Mouse (Mus musculus) forebrain, embryonic 11.5 days (tissue): ENCODE results near the gene Tmem239. TPM values are rescaled to one million over a fixed set of nuclear protein-coding genes. Genes with fewer than 3 reads are reported as not detected.
A peak's percentile ranks its signal among the peaks of the same experiment; 100 is the strongest.

ENCODE experiments used
- ATAC-seq: fragments of 200-750 bp; cut with Nextera tagmentation; replicated peaks from 2 replicates; pipeline ENCODE4 v1.8.0; 2017; ENCODE audit warnings: moderate TSS enrichment; ENCODE audit not compliant: low FRiP score
- DNase-seq: peaks from one replicate; pipeline ENCODE4 v3.0.0-alpha.2; 2017; ENCODE audit warnings: low spot score
- H3K27ac ChIP-seq: fragments of 300-500 bp; sonication (generic); 2 replicates; pipeline ENCODE4 v1.5.1; 2014; ENCODE audit warnings: low read depth, low read length
- H3K27me3 ChIP-seq: fragments of 300-500 bp; sonication (generic); 2 replicates; pipeline ENCODE4 v1.6.1; 2014; ENCODE audit warnings: mild to moderate bottlenecking, low read length, mixed read lengths; ENCODE audit not compliant: control insufficient read depth, insufficient read depth
- H3K36me3 ChIP-seq: fragments of 300-500 bp; sonication (generic); 2 replicates; pipeline ENCODE4 v1.6.1; 2014; ENCODE audit warnings: mild to moderate bottlenecking, low read length, moderate library complexity, mixed read lengths; ENCODE audit not compliant: control insufficient read depth, insufficient read depth
- H3K4me1 ChIP-seq: fragments of 300-500 bp; sonication (generic); replicated peaks from 2 replicates; pipeline ENCODE4 v1.6.1; 2014; ENCODE audit warnings: low read length, mixed read lengths; ENCODE audit not compliant: control insufficient read depth, insufficient read depth
- H3K4me2 ChIP-seq: fragments of 300-500 bp; sonication (generic); 2 replicates; pipeline ENCODE4 v1.6.1; 2014; ENCODE audit warnings: low read depth, mild to moderate bottlenecking, low read length, moderate library complexity, mixed read lengths; ENCODE audit not compliant: severe bottlenecking
- H3K4me3 ChIP-seq: fragments of 300-500 bp; sonication (generic); 2 replicates; pipeline ENCODE4 v1.5.1; 2014; ENCODE audit warnings: low read depth, low read length
- H3K9ac ChIP-seq: fragments of 300-500 bp; sonication (generic); 2 replicates; pipeline ENCODE4 v1.6.1; 2014; ENCODE audit warnings: low read length
- H3K9me3 ChIP-seq: fragments of 300-500 bp; sonication (generic); 2 replicates; pipeline ENCODE4 v1.6.1; 2016; ENCODE audit warnings: low read length, mixed read lengths; ENCODE audit not compliant: control insufficient read depth
- WGBS: fragments of 180-500 bp; shearing (Covaris S2); extraction: QIAGEN DNeasy Blood & Tissue Kit; methylation state at CpG from one replicate; pipeline ENCODE4 v1.1.7; 2014; 5-methylcytosine and 5-hydroxymethylcytosine counted together
- polyA plus RNA-seq: library from polyadenylated mRNA; unstranded; fragments of >200 nt; fragmentation: Nextera tagmentation; extraction: Ambion mirVana; gene quantifications from 2 replicates; pipeline ENCODE4 v1.2.1, GENCODE M21; 2014

The Tmem239 gene
- polyA plus RNA-seq, 1 experiment from 2014 or later = not detected

DNA sequence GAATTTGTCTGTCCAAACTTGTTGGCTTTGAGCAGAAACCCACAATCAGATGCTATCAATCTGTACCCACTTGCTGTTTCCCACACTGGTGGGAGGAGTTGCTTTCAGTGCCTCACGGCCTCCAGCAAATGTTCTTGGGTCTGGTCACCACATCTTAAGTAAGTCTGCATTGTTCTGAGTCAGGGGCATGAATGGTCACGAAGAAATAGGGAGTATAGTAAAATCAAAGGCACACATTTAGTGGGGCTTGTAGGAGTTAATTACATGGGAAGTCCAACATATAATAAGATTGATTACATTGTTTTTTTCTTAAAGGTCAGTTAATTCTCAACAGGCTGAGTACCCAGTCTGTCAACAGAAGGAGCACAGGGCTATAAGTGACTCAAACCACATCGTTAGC is 23.1 kb upstream of the Tmem239 start:
- H3K4me2 ChIP-seq = no peak overlapping the region
- no peaks in the 10 kb centered on the region for H3K27me3 ChIP-seq
- no peak for ATAC-seq
- H3K36me3 ChIP-seq = no peaks in the 10 kb centered on the region
- no peaks in the 10 kb centered on the region for H3K4me1 ChIP-seq
- H3K27ac ChIP-seq = no peak overlapping the region
- DNase-seq = no peak
- H3K4me3 ChIP-seq = no peak overlapping the region
- no peaks in the 10 kb centered on the region for H3K9me3 ChIP-seq
- 38% methylated on average over 3 of the region's 3 CpGs for WGBS
- no peak overlapping the region for H3K9ac ChIP-seq

DNA sequence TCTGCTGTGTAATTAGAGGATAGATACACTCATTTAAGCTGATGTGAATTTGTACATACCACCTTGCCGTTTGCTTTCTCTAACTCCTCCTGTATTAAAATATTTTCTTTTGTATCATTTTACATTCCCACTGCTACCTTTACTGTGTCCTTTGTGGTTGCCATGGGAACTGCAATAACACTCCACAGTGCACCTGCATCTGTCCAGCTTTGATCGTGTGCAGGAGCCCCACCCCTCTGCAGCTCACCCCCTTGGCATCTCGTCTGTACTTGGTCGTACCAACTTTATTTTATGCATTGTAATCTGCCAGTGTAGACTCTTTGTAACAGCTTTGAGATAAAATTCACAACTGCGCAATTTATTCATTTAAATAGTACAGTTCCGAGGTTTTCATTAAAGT is 22.4 kb upstream of the Tmem239 start:
- H3K27ac ChIP-seq = no peak overlapping the region
- no peaks in the 10 kb centered on the region for H3K9me3 ChIP-seq
- H3K4me1 ChIP-seq = no peaks in the 10 kb centered on the region
- no peak overlapping the region for H3K9ac ChIP-seq
- H3K4me2 ChIP-seq = no peak overlapping the region
- no peak overlapping the region for H3K4me3 ChIP-seq
- DNase-seq (no peak), ATAC-seq (no peak)
- H3K27me3 ChIP-seq = no peaks in the 10 kb centered on the region
- WGBS = 79% methylated on average over 6 of the region's 6 CpGs
- H3K36me3 ChIP-seq = no peaks in the 10 kb centered on the region

DNA sequence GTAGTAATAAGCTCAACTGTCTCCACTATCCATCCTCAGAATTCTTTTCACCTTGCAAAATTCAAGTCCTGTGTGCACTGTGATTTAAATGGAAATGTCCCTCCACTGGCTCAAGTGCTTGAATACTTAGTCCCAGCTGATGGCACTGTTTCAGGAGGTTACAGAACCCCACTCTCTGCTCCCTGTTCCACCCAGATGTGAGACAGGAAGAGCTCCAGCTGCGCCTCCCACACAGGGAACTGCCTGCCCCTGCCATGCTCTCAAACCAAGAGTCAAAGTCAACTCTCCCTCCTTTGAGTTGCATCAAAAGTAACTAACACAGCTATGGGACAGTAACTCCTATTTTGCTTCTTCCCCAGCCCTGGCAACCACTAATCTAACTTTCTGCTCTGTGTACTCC is 20.1 kb upstream of the Tmem239 start:
- no peaks in the 10 kb centered on the region for H3K9me3 ChIP-seq
- H3K27me3 ChIP-seq = no peaks in the 10 kb centered on the region
- no peak overlapping the region for H3K4me3 ChIP-seq
- no peaks in the 10 kb centered on the region for H3K4me1 ChIP-seq
- no peaks in the 10 kb centered on the region for H3K36me3 ChIP-seq
- DNase-seq (no peak), ATAC-seq (no peak)
- H3K4me2 ChIP-seq = no peak overlapping the region
- H3K27ac ChIP-seq = no peak overlapping the region
- H3K9ac ChIP-seq = no peak overlapping the region
- 87% methylated on average over 1 of the region's 1 CpGs for WGBS

DNA sequence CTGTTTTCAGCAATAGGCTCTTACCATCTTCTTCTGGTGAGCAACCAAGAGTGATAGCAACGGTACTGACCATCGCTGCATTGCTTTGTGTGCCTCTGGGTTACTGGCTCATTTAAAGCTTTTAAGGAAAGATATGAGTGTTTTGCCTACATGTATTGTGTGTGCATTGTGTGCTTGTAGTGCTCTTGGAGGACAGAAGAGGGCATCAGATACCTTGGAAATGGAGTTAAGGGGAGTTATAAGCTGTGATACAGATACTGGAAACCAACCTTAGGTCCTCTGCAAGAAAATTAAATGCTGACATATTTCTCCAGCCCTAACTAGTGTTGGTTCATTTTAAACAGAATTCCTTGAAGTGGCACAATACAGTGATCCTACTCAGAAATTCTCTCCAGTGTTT is 17.5 kb upstream of the Tmem239 start:
- no peaks in the 10 kb centered on the region; the same call in 1 of the 2 replicates for H3K36me3 ChIP-seq
- H3K4me2 ChIP-seq = no peak overlapping the region
- no peak overlapping the region for H3K9ac ChIP-seq
- ATAC-seq (no peak), DNase-seq (no peak)
- H3K4me1 ChIP-seq = no peaks in the 10 kb centered on the region
- no peaks in the 10 kb centered on the region for H3K27me3 ChIP-seq
- no peaks in the 10 kb centered on the region for H3K9me3 ChIP-seq
- H3K27ac ChIP-seq = no peak overlapping the region
- 79% methylated on average over 2 of the region's 2 CpGs for WGBS
- no peak overlapping the region for H3K4me3 ChIP-seq

DNA sequence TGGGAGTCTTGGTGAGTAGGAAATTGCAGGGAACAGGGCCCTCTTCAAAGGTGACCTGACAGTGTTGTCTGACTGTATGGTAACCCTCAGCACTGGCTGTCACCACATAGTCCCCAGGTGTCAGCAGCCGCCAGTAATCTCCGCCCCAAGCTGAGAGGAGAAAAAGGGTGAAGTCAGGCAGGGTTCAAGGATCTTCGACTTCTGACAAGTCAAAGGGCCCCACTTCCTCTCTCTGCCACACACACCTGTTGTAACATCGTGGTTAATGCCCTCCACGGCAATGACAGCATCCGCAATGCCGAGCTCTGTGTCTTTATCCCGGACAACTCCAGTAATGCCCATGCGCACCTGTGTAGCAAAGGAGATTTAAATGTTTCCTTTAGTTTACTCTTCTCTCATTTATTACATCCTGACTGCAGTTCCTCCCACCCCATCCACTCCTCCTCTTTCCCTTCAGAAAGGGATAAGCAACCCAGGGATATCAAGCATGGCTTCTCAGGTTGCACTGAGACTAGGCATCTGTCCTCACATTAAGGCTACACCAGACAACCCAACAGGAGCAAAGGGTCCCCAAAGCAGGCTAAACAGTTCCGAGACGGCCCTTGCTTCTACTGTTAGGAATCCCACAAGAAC is 15.2 kb upstream of the Tmem239 start:
- no peak overlapping the region for H3K27ac ChIP-seq
- H3K9ac ChIP-seq = no peak overlapping the region
- H3K4me3 ChIP-seq = no peak overlapping the region
- WGBS = 87% methylated on average over 11 of the region's 11 CpGs
- ATAC-seq (no peak), DNase-seq (no peak)
- no peak overlapping the region for H3K4me2 ChIP-seq
- H3K4me1 ChIP-seq = no peaks in the 10 kb centered on the region
- no peaks in the 10 kb centered on the region for H3K9me3 ChIP-seq
- no peaks in the 10 kb centered on the region for H3K27me3 ChIP-seq
- no peaks in the 10 kb centered on the region; the same call in 1 of the 2 replicates for H3K36me3 ChIP-seq

DNA sequence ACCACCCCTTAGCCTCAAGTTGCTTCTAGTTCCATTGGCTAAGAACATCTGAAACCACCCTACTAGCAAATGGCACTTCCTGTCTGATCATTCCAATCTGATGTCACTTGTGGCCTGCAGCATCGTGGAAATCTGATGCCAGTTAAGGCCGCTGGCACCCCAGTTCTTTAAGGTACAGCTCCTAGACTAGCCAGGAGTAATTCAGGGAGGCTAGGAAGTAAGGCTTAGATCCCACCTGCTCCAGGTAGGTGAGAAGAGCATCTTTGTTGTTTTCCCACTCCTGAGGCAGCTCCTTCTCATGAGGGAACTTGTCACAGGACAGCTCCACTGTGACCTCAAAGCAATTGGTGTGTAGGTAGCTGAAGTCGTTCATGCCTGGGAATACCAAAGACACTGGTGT is 13.4 kb upstream of the Tmem239 start:
- Histone ChIP-seq H3K27ac (no peak overlapping the region), H3K27me3 (no peaks in the 10 kb centered on the region), H3K36me3 (no peaks in the 10 kb centered on the region; the same call in 1 of the 2 replicates), H3K9ac (no peak overlapping the region), H3K4me2 (no peak overlapping the region), H3K4me3 (no peak overlapping the region), H3K4me1 (peaks cover 8% of the 10 kb centered on the region), H3K9me3 (no peaks in the 10 kb centered on the region)
- ATAC-seq (no peak), DNase-seq (no peak)
- WGBS = 94% methylated on average over 3 of the region's 3 CpGs

DNA sequence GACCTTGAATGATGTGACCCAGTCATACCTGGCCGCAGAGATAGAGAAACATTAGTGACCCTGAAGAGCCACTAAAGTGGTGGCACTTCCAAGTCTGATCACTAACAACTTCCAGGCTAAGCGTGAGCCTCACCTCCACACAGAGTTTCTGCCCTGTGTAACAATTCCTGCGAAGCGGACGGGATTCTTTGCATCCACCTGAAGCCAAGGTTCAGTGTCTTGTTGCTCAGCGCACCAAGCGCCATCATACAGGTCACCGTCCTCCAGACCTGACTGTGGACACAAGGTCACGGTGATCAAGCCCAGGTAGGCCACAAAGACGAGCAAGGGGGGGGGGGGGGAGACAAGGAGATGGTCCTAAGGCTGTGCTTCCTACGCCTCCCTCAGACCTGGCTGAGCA is 10.6 kb upstream of the Tmem239 start:
- DNase-seq (no peak), ATAC-seq (no peak)
- no peaks in the 10 kb centered on the region for H3K27me3 ChIP-seq
- H3K4me3 ChIP-seq = no peak overlapping the region
- H3K27ac ChIP-seq = no peak overlapping the region
- H3K9ac ChIP-seq = no peak overlapping the region
- H3K4me1 ChIP-seq = peaks cover 8% of the 10 kb centered on the region
- no peak overlapping the region for H3K4me2 ChIP-seq
- H3K36me3 ChIP-seq = no peaks in the 10 kb centered on the region; the same call in 1 of the 2 replicates
- no peaks in the 10 kb centered on the region for H3K9me3 ChIP-seq
- 93% methylated on average over 11 of the region's 11 CpGs for WGBS

DNA sequence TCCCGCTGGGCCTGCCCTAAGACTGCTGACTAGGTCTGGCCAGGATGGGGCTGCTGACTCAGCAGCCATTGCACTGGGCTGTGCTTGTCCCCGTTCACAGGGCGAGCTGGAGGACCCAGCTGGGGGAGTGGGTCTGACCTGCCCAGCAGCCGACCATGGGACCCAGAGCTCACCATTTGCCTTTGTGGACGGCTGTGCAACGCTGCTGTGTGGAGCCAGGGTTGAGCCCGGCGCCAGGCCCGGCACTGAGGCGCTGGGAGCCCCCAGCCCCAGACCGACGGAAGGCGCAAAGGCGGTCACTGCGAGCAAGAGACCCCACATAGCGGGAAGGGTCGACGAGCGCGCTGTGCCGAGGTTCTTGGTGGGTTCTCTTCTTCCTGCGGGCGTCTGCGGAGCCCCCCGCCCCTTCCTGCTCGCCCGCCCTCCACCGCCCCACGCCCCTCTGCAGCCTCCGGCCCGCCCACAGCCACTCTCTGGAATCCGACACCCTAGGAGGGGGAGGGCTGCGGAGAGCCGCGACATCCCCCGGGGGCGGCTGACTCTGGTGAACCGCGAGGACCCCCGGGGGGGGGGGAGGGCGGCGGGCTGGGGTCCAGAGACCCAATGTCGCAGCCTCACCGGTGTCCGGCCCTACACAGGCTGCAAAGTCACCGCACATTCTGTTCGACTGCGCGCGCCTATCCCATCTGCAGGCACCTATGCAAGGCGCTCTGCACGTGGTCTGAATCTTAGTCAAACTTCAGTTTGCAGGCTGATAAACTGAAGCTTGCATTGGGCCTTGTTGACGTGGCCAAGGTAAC is 8.9 kb upstream of the Tmem239 start, which contains the start of gene Cpxm1:
Gene Cpxm1 (minus strand): TSS at position 389 of the 800 bp plus-strand sequence.
- ATAC-seq = peak; percentile 89
- WGBS = under 1% methylated on average over 49 of the region's 53 CpGs

More for the DNA sequence above, 8.9 kb upstream of the Tmem239 start, which contains the start of gene Cpxm1:
- H3K4me3 ChIP-seq = peak within 1 kb of the TSS; percentile 52
- no peaks in the 10 kb centered on the region for H3K27me3 ChIP-seq
- DNase-seq = peak; percentile 83
- peaks cover 8% of the 10 kb centered on the region for H3K4me1 ChIP-seq
- peak within 1 kb of the TSS; percentile 93 for H3K4me2 ChIP-seq
- H3K9ac ChIP-seq = peak within 1 kb of the TSS; percentile 75
- no peak within 1 kb of the TSS for H3K27ac ChIP-seq
- H3K36me3 ChIP-seq = no peaks in the 10 kb centered on the region; the same call in 1 of the 2 replicates
- no peaks in the 10 kb centered on the region for H3K9me3 ChIP-seq
